ENCODE assay signal across 8 mouse cellular contexts in the genomic region with DNA sequence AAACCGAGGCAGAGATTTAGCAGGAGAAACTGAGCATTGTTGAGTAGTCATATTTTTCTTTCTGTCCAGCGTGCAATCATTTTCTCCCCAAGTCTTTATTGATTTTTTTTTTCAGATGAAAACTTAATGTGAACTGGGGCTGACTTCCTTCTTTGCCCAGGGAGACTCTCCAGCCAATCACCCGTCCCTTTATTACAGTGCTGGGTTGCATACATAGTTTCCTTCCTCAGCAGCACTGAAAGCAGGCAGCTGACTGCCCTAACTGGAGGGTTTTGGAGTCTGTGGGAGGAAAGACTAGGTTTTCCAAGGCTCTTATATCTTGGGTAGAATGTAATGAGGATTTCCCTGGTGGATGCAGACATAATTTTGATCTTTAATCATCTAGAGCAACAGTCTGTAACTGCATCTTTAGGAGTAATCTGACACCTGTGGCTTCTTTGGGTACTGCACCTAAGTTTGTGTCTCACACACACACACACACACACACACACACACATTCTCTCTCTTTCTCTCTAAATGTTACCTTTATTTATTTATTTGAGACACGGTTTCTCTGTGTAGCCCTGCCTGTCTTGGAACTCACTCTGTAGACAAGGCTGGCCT. TPM values are rescaled to one million over a fixed set of nuclear protein-coding genes. Genes with fewer than 3 reads are reported as not detected.
DNase-seq lines count a peak whose midpoint lies in the region; ATAC-seq and TF ChIP-seq lines count a peak whose summit lies in the region.

No protein-coding gene starts in this region.

- H3K9me3 ChIP-seq in embryonic facial prominence, embryonic 15.5 days (replicated peaks), result no peaks in the 10 kb centered on the region
- no peaks in the 10 kb centered on the region for H3K9me3 ChIP-seq in limb, embryonic 14.5 days (ENCODE audit: control insufficient read depth, low read length)
- no peaks in the 10 kb centered on the region for H3K9me3 ChIP-seq in neural tube, embryonic 15.5 days (replicated peaks)

- H3K27ac ChIP-seq in testis, adult 2 months (ENCODE audit: control insufficient read depth, insufficient read depth, low read depth, low read length), result no peak overlapping the region
- H3K27ac ChIP-seq in embryonic facial prominence, embryonic 15.5 days (replicated peaks), result no peak overlapping the region
- H3K27ac ChIP-seq in limb, embryonic 14.5 days (replicated peaks; ENCODE audit: low read depth, low read length), result no peak overlapping the region
- 0 out of 2 replicates have a peak overlapping the region, but pooled peaks have one; percentile 93 for H3K27ac ChIP-seq in neural tube, embryonic 15.5 days (replicated peaks)

- peaks cover 4% of the 10 kb centered on the region; the same call in 1 of the 2 replicates for H3K4me1 ChIP-seq in testis, adult 2 months (ENCODE audit: control insufficient read depth, insufficient read depth, low read length)
- H3K4me1 ChIP-seq in embryonic facial prominence, embryonic 15.5 days, result peaks cover 21% of the 10 kb centered on the region
- H3K4me1 ChIP-seq in limb, embryonic 14.5 days (ENCODE audit: control insufficient read depth, insufficient read depth, low read length), result peaks cover 4% of the 10 kb centered on the region; the same call in 1 of the 2 replicates
- peaks cover 36% of the 10 kb centered on the region for H3K4me1 ChIP-seq in neural tube, embryonic 15.5 days

- TF ChIP-seq CTCF in testis, adult 2 months (IDR thresholded peaks at IDR 0.05; ENCODE audit: control insufficient read depth, insufficient read depth, insufficient replicate concordance, low read depth, low read length), result no peak

- 84% methylated on average over 4 of the region's 4 CpGs for WGBS in embryonic facial prominence, embryonic 15.5 days
- WGBS in limb, embryonic 14.5 days, result 86% methylated on average over 4 of the region's 4 CpGs
- WGBS in neural tube, embryonic 15.5 days, result 91% methylated on average over 4 of the region's 4 CpGs

- ATAC-seq in embryonic facial prominence, embryonic 15.5 days (ENCODE audit: insufficient number of reproducible peaks, low FRiP score, low TSS enrichment, low read depth), result no peak
- no peak for ATAC-seq in limb, embryonic 14.5 days (ENCODE audit: low FRiP score, low read depth)
- no peak for ATAC-seq in neural tube, embryonic 15.5 days (ENCODE audit: low FRiP score)

- peak overlapping the region; percentile 66 for H3K4me2 ChIP-seq in embryonic facial prominence, embryonic 15.5 days (replicated peaks)
- H3K4me2 ChIP-seq in limb, embryonic 14.5 days (replicated peaks; ENCODE audit: low read depth, low read length, severe bottlenecking), result peak overlapping the region; percentile 73
- peak overlapping the region; percentile 62 for H3K4me2 ChIP-seq in neural tube, embryonic 15.5 days

- no peak for TF ChIP-seq POLR2A in testis, adult 2 months (IDR thresholded peaks at IDR 0.05; ENCODE audit: control insufficient read depth, low read depth, low read length)
- no peak for TF ChIP-seq POLR2A in limb, embryonic 14.5 days (IDR thresholded peaks at IDR 0.05; ENCODE audit: borderline replicate concordance, extremely low read depth, insufficient read depth, insufficient read length)

- peak overlapping the region; percentile 99; the same call in 1 of the 2 replicates for H3K9ac ChIP-seq in embryonic facial prominence, embryonic 15.5 days
- peak overlapping the region; percentile 91; the same call in 1 of the 2 replicates for H3K9ac ChIP-seq in limb, embryonic 14.5 days (ENCODE audit: low read depth, low read length, severe bottlenecking)
- H3K9ac ChIP-seq in neural tube, embryonic 15.5 days (replicated peaks), result peak overlapping the region; percentile 97; the same call in 1 of the 2 replicates

- no peaks in the 10 kb centered on the region for H3K36me3 ChIP-seq in testis, adult 2 months (ENCODE audit: control insufficient read depth, insufficient read depth, low read length)
- no peaks in the 10 kb centered on the region for H3K36me3 ChIP-seq in embryonic facial prominence, embryonic 15.5 days
- H3K36me3 ChIP-seq in limb, embryonic 14.5 days (ENCODE audit: control insufficient read depth, insufficient read depth, low read length), result 0 out of 2 replicates have a peak, but pooled peaks cover 3% of the 10 kb centered on the region
- no peaks in the 10 kb centered on the region for H3K36me3 ChIP-seq in neural tube, embryonic 15.5 days

- no peaks in the 10 kb centered on the region for H3K27me3 ChIP-seq in testis, adult 2 months (ENCODE audit: control insufficient read depth, insufficient read depth, low read length)
- H3K27me3 ChIP-seq in embryonic facial prominence, embryonic 15.5 days, result no peaks in the 10 kb centered on the region
- no peaks in the 10 kb centered on the region for H3K27me3 ChIP-seq in limb, embryonic 14.5 days (ENCODE audit: control insufficient read depth, insufficient read depth, low read length)
- no peaks in the 10 kb centered on the region for H3K27me3 ChIP-seq in neural tube, embryonic 15.5 days (replicated peaks)

- no peak for DNase-seq in testis, postnatal 10 days (ENCODE audit: low spot score)
- no peak for DNase-seq in limb, embryonic 14.5 days (ENCODE audit: low spot score)
- no peak for DNase-seq in adrenal gland, adult 18-20 months (ENCODE audit: low spot score in 2 of 2)
- DNase-seq in layer of hippocampus, adult 9-11 months, result no peak
- no peak for DNase-seq in cerebellum, adult 8-10 months

- H3K4me3 ChIP-seq in testis, adult 2 months (ENCODE audit: control insufficient read depth, low read depth, low read length), result peak overlapping the region; percentile 91
- H3K4me3 ChIP-seq in embryonic facial prominence, embryonic 15.5 days (replicated peaks), result peak overlapping the region; percentile 98
- peak overlapping the region; percentile 88 for H3K4me3 ChIP-seq in limb, embryonic 14.5 days (replicated peaks; ENCODE audit: low read length)
- peak overlapping the region; percentile 90 for H3K4me3 ChIP-seq in neural tube, embryonic 15.5 days (replicated peaks)

RNA-seq across cellular contexts. Expression of gene 9530068E07Rik, which starts 1.3 kb away (rescaled TPM):
- 66.5 and 70.2 TPM in 2 replicates for polyA plus RNA-seq in testis, adult 2 months (2012; rRNA removed)
- 201 and 210 TPM in 2 replicates for polyA plus RNA-seq in embryonic facial prominence, embryonic 15.5 days (2015; fragmentation: Nextera tagmentation; extraction: Ambion mirVana)
- polyA plus RNA-seq in limb, embryonic 14.5 days (2012; rRNA removed), result 174 and 207 TPM in 2 replicates
- polyA plus RNA-seq in limb, embryonic 14.5 days (2014; fragmentation: Nextera tagmentation; extraction: Ambion mirVana), result 202 and 213 TPM in 2 replicates
- 122 and 133 TPM in 2 replicates for polyA plus RNA-seq in neural tube, embryonic 15.5 days (2015; fragmentation: Nextera tagmentation; extraction: Ambion mirVana)
- total RNA-seq in adrenal gland, adult 18-20 months (2021), result 100 to 1,000 TPM; 124 to 164 TPM

RNA-seq across cellular contexts. Expression of gene Vdac1, which starts 36.8 kb away (rescaled TPM):
- polyA plus RNA-seq in testis, adult 2 months (2012; rRNA removed), result 13.5 and 16.7 TPM in 2 replicates
- polyA plus RNA-seq in embryonic facial prominence, embryonic 15.5 days (2015; fragmentation: Nextera tagmentation; extraction: Ambion mirVana), result 267 and 268 TPM in 2 replicates
- polyA plus RNA-seq in limb, embryonic 14.5 days (2012; rRNA removed), result 157 and 158 TPM in 2 replicates
- polyA plus RNA-seq in limb, embryonic 14.5 days (2014; fragmentation: Nextera tagmentation; extraction: Ambion mirVana), result 207 and 218 TPM in 2 replicates
- 362 and 402 TPM in 2 replicates for polyA plus RNA-seq in neural tube, embryonic 15.5 days (2015; fragmentation: Nextera tagmentation; extraction: Ambion mirVana)
- 100 to 1,000 TPM; 374 to 415 TPM for total RNA-seq in adrenal gland, adult 18-20 months (2021)
